Mouse (Mus musculus) cerebellum, adult 2 months (tissue): Measurements from ENCODE around the gene C1ra. TPM values are rescaled to one million over a fixed set of nuclear protein-coding genes. Genes with fewer than 3 reads are reported as not detected.

Experiments used
- DNase-seq, 2 experiments: peaks; one replicate each; pipeline ENCODE4 v3.0.0; 2021
- H3K27ac ChIP-seq: fragments of 200-500 bp; 2 replicates; pipeline ENCODE4 v1.5.1; 2012; ENCODE audit warnings: low read length, control low read depth, inconsistent platforms; ENCODE audit not compliant: insufficient read depth
- H3K27me3 ChIP-seq: fragments of 200-500 bp; 2 replicates; pipeline ENCODE4 v1.6.1; 2012; ENCODE audit warnings: inconsistent platforms, mild to moderate bottlenecking, low read length, moderate library complexity; ENCODE audit not compliant: control insufficient read depth, insufficient read depth
- H3K4me1 ChIP-seq: fragments of 200-500 bp; 2 replicates; pipeline ENCODE4 v1.6.1; 2011; ENCODE audit warnings: low read length; ENCODE audit not compliant: control insufficient read depth, insufficient read depth
- H3K4me3 ChIP-seq: fragments of 200-500 bp; replicated peaks from 2 replicates; pipeline ENCODE3; 2011; ENCODE audit warnings: mild to moderate bottlenecking, low read depth, low read length, control low read depth; ENCODE audit not compliant: insufficient read depth
- CTCF ChIP-seq: fragments of 200-500 bp; IDR thresholded peaks from 2 replicates; pipeline ENCODE4 v1.5.1; 2011; ENCODE audit warnings: low read depth, mild to moderate bottlenecking, control low read depth, low read length, moderate library complexity, borderline replicate concordance; ENCODE audit not compliant: insufficient read depth
- POLR2A ChIP-seq: fragments of 200-500 bp; IDR thresholded peaks from 2 replicates; pipeline ENCODE4 v1.6.1; 2011; ENCODE audit warnings: low read length, control low read depth, borderline replicate concordance; ENCODE audit not compliant: insufficient read depth
- WGBS: fragments of 180-500 bp; shearing (Covaris S2); methylation state at CpG from one replicate; pipeline ENCODE4 v1.1.7; 2018; 5-methylcytosine and 5-hydroxymethylcytosine counted together
- polyA plus RNA-seq: library from polyadenylated mRNA; depleted of rRNA; stranded (reverse); fragments of >200 nt; gene quantifications from 2 replicates; pipeline ENCODE4 v1.2.3, GENCODE M21; 2012; rRNA removed

Gene C1ra
- polyA plus RNA-seq, 1 experiment: 0.47 TPM

DNA sequence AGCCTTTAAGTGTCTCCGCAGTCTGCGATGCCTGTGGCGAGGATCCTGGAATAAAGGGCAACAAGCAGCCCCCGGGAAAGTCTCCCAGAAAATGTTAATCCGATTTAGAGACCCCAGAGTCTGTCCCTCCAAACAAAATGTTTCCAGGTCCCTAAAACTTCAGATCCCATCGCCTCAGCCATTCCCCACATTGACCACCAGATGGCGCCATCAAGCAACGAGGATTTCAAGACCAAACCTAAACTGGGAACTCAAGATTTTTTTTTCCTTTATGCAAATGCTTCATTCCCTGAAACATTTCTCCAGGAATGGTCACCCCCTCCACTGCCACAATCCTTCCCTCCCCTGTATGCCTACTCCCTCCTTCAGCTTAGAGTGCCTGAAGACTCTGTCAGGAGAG lies 57.8 kb downstream of the C1ra start, which contains the start of gene C1rb:
Gene C1rb, plus strand, starts transcription at position 269 of the 400 bp plus-strand sequence.
- WGBS: 2% methylated on average over 8 of the region's 8 CpGs

More for the DNA sequence above, 57.8 kb downstream of the C1ra start, which contains the start of gene C1rb:
- Histone ChIP-seq H3K27me3 (no peaks in the 10 kb centered on the region), H3K4me3 (no peak within 1 kb of the TSS), H3K4me1 (no peaks in the 10 kb centered on the region), H3K27ac (no peak within 1 kb of the TSS)
- peak; percentile 49 to 71 for DNase-seq
- TF ChIP-seq POLR2A (no peak), CTCF (peak; percentile 71; the same call in 1 of the 2 replicates)

Other genes with a start within 250 kb of the C1ra start
- 0.29 and 0.43 TPM in 2 replicates for gene Cd163, start 207.7 kb upstream of the C1ra start, polyA plus RNA-seq
- gene Pex5, start 97.3 kb upstream of the C1ra start, polyA plus RNA-seq: 57.1 and 58.5 TPM in 2 replicates
- gene Clstn3, start 47.6 kb upstream of the C1ra start, polyA plus RNA-seq: 385 and 434 TPM in 2 replicates
- gene C1rl, start 19.3 kb upstream of the C1ra start, polyA plus RNA-seq: 0.20 and 0.27 TPM in 2 replicates
- 1.2 and 1.3 TPM in 2 replicates for gene C1s1, start 30.0 kb downstream of the C1ra start, polyA plus RNA-seq
- not detected in 2 replicates for gene C1rb, start 57.9 kb downstream of the C1ra start, polyA plus RNA-seq
- gene C1s2, start 123.7 kb downstream of the C1ra start, polyA plus RNA-seq: 0.17 and 0.18 TPM in 2 replicates
- gene Lpcat3, start 150.6 kb downstream of the C1ra start, polyA plus RNA-seq: 56.4 and 60.0 TPM in 2 replicates
- gene Emg1, start 199.8 kb downstream of the C1ra start, polyA plus RNA-seq: 93.3 and 101 TPM in 2 replicates
- gene Phb2, start 199.9 kb downstream of the C1ra start, polyA plus RNA-seq: 114 and 115 TPM in 2 replicates
- gene Ptpn6, start 226.3 kb downstream of the C1ra start, polyA plus RNA-seq: 2.2 and 2.4 TPM in 2 replicates
- gene Grcc10, start 229.0 kb downstream of the C1ra start, polyA plus RNA-seq: 320 and 329 TPM in 2 replicates
- gene Gm45234, start 243.6 kb downstream of the C1ra start, polyA plus RNA-seq: not detected in 2 replicates
- 83.5 and 90.3 TPM in 2 replicates for gene Atn1, start 244.1 kb downstream of the C1ra start, polyA plus RNA-seq